Mouse (Mus musculus) left cerebral cortex, adult 6 months (tissue): ENCODE data around the gene Arhgap45. TPM values are rescaled to one million over a fixed set of nuclear protein-coding genes. Genes with fewer than 3 reads are reported as not detected.

ENCODE experiments used
- long read RNA-seq, 2 experiments: library from polyadenylated mRNA; unstranded; transcript quantifications; one replicate each; pipeline ENCODE4 v2.0.0; 2019 to 2020
- polyA plus RNA-seq: library from polyadenylated mRNA; unstranded; fragments of <200 nt; fragmentation: Nextera tagmentation; gene quantifications from 2 replicates; pipeline ENCODE4 v1.2.3, GENCODE M21; 2021

The Arhgap45 gene
- polyA plus RNA-seq: 1.1 and 1.3 TPM in 2 replicates
- long read RNA-seq, experiment 1, transcript Arhgap45-202 (23 exons, 3,948 nt): major isoform, 11 of 22 reads
- long read RNA-seq, experiment 1, partial matches to known transcripts: 6 of 22 reads
- long read RNA-seq, experiment 1, other reads (novel, unspliced or antisense): 4 of 22 reads
- long read RNA-seq, experiment 2, partial matches to known transcripts: 3 of 4 reads
- long read RNA-seq, experiment 2, other reads (novel, unspliced or antisense): 0 of 4 reads

GRCm38 (mm10) chr10:80016511-80016910, at the start of gene Arhgap45:
TSS of gene Arhgap45 (plus strand) at chr10:80016653.

GRCm38 (mm10) chr10:79970415-79971182, 45.9 kb upstream of the Arhgap45 start, which contains the start of gene Grin3b:
TSS of gene Grin3b (plus strand) at chr10:79970715.

GRCm38 (mm10) chr10:79984195-79984816, 32.1 kb upstream of the Arhgap45 start, which contains the start of gene Tmem259:
TSS of gene Tmem259 (minus strand) at chr10:79984330.

GRCm38 (mm10) chr10:79988506-79989271, 27.8 kb upstream of the Arhgap45 start, which contains the start of gene Cnn2:
TSS of gene Cnn2 (plus strand) at chr10:79988584.

GRCm38 (mm10) chr10:79996272-79997033, 20.0 kb upstream of the Arhgap45 start, which contains the start of gene Abca7:
TSS of gene Abca7 (plus strand) at chr10:79996494.

GRCm38 (mm10) chr10:80039559-80039979, 23.1 kb downstream of the Arhgap45 start, which contains the start of gene Polr2e:
TSS of gene Polr2e (minus strand) at chr10:80039795.

GRCm38 (mm10) chr10:80047041-80047565, 30.6 kb downstream of the Arhgap45 start, which contains the start of gene Gpx4:
TSS of gene Gpx4 (plus strand) at chr10:80047166.

Other genes with a start within 250 kb of the Arhgap45 start
- gene Rnf126, start 249.7 kb upstream of the Arhgap45 start, polyA plus RNA-seq: 8.2 and 82.8 TPM in 2 replicates
- gene Fstl3, start 239.4 kb upstream of the Arhgap45 start, polyA plus RNA-seq: 1.2 and 1.8 TPM in 2 replicates
- 1.1 and 2.3 TPM in 2 replicates for gene Prss57, start 225.7 kb upstream of the Arhgap45 start, polyA plus RNA-seq
- gene Palm, start 223.1 kb upstream of the Arhgap45 start, polyA plus RNA-seq: 53.6 and 165 TPM in 2 replicates
- gene Misp, start 195.7 kb upstream of the Arhgap45 start, polyA plus RNA-seq: 0.13 and 0.25 TPM in 2 replicates
- 15.2 and 16.7 TPM in 2 replicates for gene Ptbp1, start 162.2 kb upstream of the Arhgap45 start, polyA plus RNA-seq
- 5.8 and 7.2 TPM in 2 replicates for gene Prtn3, start 142.2 kb upstream of the Arhgap45 start, polyA plus RNA-seq
- 33.9 and 47.5 TPM in 2 replicates for gene Plppr3, start 142.0 kb upstream of the Arhgap45 start, polyA plus RNA-seq
- gene Elane, start 130.4 kb upstream of the Arhgap45 start, polyA plus RNA-seq: not detected in 2 replicates
- gene Cfd, start 125.8 kb upstream of the Arhgap45 start, polyA plus RNA-seq: not detected in 2 replicates
- gene Med16, start 107.7 kb upstream of the Arhgap45 start, polyA plus RNA-seq: 30.8 and 51.7 TPM in 2 replicates
- gene Gm26602, start 105.8 kb upstream of the Arhgap45 start, polyA plus RNA-seq: not detected in 2 replicates
- gene Kiss1r, start 99.7 kb upstream of the Arhgap45 start, polyA plus RNA-seq: 4.6 and 5.7 TPM in 2 replicates
- gene R3hdm4, start 95.4 kb upstream of the Arhgap45 start, polyA plus RNA-seq: 220 and 307 TPM in 2 replicates
- gene Arid3a, start 89.6 kb upstream of the Arhgap45 start, polyA plus RNA-seq: 1.3 and 1.9 TPM in 2 replicates
- gene Wdr18, start 56.5 kb upstream of the Arhgap45 start, polyA plus RNA-seq: 71.4 and 97.3 TPM in 2 replicates
- 0.11 and 0.25 TPM in 2 replicates for gene Grin3b, start 45.9 kb upstream of the Arhgap45 start, polyA plus RNA-seq
- gene Tmem259, start 32.3 kb upstream of the Arhgap45 start, polyA plus RNA-seq: 15.5 and 16.3 TPM in 2 replicates
- 9.0 and 11.4 TPM in 2 replicates for gene Cnn2, start 28.1 kb upstream of the Arhgap45 start, polyA plus RNA-seq
- 1.4 and 1.5 TPM in 2 replicates for gene Abca7, start 20.2 kb upstream of the Arhgap45 start, polyA plus RNA-seq
- gene Polr2e, start 23.1 kb downstream of the Arhgap45 start, polyA plus RNA-seq: 196 and 262 TPM in 2 replicates
- gene Gpx4, start 30.5 kb downstream of the Arhgap45 start, polyA plus RNA-seq: 1,067 and 1,120 TPM in 2 replicates
- 2.7 and 3.4 TPM in 2 replicates for gene Sbno2, start 88.9 kb downstream of the Arhgap45 start, polyA plus RNA-seq
- gene Stk11, start 99.2 kb downstream of the Arhgap45 start, polyA plus RNA-seq: 13.1 and 20.8 TPM in 2 replicates
- gene Atp5d, start 122.0 kb downstream of the Arhgap45 start, polyA plus RNA-seq: 898 and 915 TPM in 2 replicates
- 43.4 and 61.5 TPM in 2 replicates for gene Cbarp, start 124.2 kb downstream of the Arhgap45 start, polyA plus RNA-seq
- gene Midn, start 131.6 kb downstream of the Arhgap45 start, polyA plus RNA-seq: 4.7 and 33.2 TPM in 2 replicates
- gene Cirbp, start 149.3 kb downstream of the Arhgap45 start, polyA plus RNA-seq: 150 and 175 TPM in 2 replicates
- gene 1600002K03Rik, start 156.3 kb downstream of the Arhgap45 start, polyA plus RNA-seq: 10.2 and 10.3 TPM in 2 replicates
- 4.3 and 7.8 TPM in 2 replicates for gene Efna2, start 162.8 kb downstream of the Arhgap45 start, polyA plus RNA-seq
- gene Mum1, start 209.8 kb downstream of the Arhgap45 start, polyA plus RNA-seq: 21.6 and 22.7 TPM in 2 replicates
- gene Ndufs7, start 232.5 kb downstream of the Arhgap45 start, polyA plus RNA-seq: 803 and 960 TPM in 2 replicates
- 42.8 and 50.7 TPM in 2 replicates for gene Gamt, start 244.4 kb downstream of the Arhgap45 start, polyA plus RNA-seq
- 3.4 and 7.6 TPM in 2 replicates for gene Dazap1, start 244.8 kb downstream of the Arhgap45 start, polyA plus RNA-seq